Mouse (Mus musculus) layer of hippocampus, postnatal 10 days (tissue): ENCODE results near the gene Hrh1. TPM values are rescaled to one million over a fixed set of nuclear protein-coding genes. Genes with fewer than 3 reads are reported as not detected.
"Not testable (repeated sequence)": the region's sequence is repeated elsewhere in the genome, so short reads cannot be mapped to it uniquely, and the experiment has no call there.

Experiments used
- DNase-seq, 2 experiments: peaks; one replicate each; pipeline ENCODE4 v3.0.0; 2021; ENCODE audit warnings: low spot score in 2 of 2
- total RNA-seq, 2 experiments: library from RNA; stranded (reverse); gene quantifications; 2 replicates each; pipeline ENCODE4 v1.2.3; 2021

The Hrh1 gene
- total RNA-seq, 2 experiments from 2014 or later: 3.7 to 5.9 TPM

DNA sequence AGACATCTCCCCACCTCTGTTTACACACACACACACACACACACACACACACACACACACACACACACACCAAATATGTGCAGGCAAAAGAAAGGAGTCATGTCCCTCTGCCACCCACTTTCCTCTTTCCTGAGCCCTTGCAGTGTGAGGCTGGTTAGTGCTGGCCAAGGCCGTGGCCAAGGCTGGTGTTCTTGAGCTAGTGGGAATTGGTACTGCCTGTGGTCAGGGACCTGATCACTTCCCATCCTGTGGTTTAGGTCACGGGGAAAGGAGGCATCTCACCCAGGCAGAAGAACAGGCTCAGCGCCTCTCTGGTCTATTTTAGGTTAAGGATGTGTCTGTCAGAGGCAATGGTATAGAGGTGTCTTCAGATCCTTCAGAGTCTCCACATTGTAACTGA lies 59.6 kb downstream of the Hrh1 start:
- no peak for DNase-seq

DNA sequence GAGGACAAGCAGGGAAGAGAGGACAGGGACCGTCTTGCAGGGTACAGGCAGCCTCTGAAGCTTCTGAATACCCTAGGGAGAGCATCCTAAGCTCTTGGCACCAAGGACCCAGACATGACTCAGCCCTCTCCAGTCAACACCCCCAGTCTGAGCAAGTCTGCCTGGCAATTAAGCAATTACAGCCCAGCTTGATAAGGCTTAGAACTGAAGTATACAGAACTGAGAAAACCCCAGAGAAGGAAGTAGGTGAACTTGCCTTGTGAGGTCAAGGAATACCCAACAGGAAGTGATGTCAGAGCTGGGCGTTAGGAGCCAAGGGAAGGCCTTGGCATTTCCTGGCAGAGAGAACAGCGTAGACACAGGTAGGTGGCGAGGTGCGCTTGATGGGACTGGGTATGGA lies 60.5 kb downstream of the Hrh1 start:
- DNase-seq: no peak

DNA sequence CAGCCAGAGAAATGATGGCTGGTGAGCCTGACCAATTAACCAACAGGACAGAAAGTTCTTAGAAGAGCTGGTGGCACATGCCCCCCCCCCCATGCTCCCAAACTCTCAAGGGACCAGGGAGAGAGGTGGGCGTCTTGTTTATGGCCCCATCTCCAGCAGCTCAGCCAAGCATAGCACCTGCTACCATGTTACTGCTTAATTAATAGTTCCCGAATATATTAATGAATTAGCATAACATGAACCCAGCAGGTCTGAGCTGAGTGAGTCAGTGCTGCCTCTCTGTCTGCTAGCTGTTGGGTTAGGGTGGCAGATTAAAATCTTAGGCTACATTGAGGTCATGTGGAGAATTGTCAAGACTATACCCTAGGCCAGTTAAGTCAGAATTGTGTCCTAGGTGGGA lies 62.2 kb downstream of the Hrh1 start:
- DNase-seq: no peak

DNA sequence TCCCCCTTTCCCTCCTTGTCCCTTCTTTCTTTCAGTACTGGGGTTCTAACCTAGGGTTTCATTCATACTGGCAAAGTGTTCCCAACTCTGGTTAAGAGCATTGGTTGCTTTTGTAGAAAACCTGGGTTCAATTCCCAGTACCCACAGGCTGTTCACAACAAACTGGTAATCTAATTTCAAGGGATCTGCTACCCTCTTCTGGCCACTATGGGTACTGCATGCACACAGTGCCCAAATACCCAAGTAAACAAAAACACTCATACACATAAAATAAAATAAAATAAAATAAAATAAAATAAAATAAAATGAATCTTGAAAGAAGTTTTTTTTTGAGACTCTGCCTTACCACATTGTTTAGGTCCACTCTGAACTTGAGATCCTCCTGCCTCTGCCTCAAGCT lies 63.8 kb downstream of the Hrh1 start:
- no peak for DNase-seq

DNA sequence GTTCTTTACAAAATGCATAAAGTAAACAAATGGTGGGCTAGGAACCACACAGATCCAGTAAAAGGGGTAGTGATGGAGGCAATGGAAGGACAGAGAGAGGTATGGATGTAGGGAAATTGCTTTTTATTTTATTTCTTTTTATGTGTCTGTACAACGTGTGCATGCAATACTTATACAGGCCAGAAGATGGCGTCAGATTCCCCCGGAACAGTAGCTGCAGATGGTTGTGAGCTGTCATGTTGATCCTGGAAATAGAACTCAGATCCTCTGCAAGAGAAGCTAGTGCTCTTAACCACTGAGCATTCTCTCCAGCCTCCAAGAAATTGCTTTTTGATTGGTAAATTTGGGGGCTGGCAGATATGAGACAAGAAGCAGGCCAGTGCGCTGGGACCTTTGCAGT lies 65.0 kb downstream of the Hrh1 start:
- DNase-seq: peak; percentile 44 to 54

DNA sequence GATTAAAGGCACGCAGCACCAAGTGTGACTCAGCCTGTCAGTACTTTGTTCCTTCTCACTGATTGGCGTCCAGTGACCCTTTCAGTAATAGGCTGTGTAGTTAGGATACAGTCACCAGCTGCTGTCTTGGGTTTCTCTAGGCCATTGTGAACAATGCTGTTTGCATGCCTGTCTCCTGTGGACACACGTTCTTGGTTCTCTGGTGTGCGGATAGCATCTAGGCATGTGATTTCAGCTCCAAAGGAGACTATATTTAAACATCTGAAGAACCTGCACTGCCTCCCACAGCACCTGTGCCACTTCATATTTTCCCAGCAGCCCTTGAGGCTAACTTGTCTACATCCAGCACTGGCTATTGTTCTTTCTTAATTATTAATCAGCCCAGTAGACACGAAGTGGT lies 75.8 kb downstream of the Hrh1 start:
- no peak for DNase-seq

DNA sequence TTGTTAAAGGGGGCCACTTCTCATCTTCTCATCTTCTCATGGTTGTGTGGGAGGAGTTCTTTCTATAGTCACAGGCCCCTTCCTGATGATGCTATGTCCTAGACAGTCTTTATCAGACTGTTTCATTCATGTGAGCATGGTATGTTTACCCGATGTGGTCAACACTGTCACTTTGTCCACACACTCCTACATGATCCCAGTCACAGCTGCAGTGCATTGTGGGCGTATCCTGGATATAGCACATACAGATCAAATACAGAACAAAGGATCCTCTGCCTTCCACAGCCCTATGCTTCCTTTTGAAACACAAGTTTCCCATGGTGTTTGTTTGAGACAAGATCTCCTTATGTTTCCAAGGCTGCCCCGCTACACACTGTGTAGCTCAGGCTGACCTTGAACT lies 76.3 kb downstream of the Hrh1 start:
- no peak for DNase-seq

DNA sequence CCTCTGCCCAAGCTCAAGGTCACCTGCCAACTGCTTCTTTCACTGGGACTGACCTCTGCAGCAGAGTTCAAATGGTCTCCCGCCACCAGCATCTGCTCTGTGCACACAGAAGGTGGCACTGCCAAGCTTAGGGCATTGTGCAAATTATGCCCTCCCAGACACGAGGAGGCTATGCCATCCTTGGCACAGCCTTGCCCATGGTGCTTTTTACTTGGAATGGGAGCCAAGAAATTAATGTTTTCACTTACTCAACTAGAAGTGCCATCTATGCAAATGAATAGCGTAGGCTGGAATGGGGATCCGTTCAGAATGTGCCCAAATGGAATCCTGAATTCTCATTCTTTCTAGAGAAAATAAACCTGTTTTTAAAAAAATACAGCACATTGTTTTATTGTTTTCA lies 77.2 kb downstream of the Hrh1 start:
- no peak for DNase-seq

DNA sequence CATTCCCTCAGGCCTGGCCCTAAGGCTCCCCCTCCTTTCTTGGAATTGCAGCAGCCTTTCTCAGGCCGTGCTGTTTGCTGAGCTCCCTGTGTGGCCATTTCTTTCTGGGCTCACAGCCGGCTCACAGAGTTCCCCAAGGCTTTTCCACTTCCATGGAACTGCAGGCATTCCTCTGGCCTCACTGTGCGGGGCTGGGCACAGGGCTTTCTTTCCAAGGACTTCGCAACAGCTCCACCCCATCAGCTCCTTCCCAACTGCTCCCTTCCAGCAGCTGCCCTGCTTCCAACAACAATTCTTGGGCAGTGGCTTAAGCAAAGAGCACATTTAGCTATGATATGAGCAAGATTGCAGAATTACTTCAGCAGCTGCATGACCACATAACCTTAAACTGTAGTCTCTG lies 81.0 kb downstream of the Hrh1 start:
- DNase-seq: peak in 1 of 2 experiments; percentile 29

DNA sequence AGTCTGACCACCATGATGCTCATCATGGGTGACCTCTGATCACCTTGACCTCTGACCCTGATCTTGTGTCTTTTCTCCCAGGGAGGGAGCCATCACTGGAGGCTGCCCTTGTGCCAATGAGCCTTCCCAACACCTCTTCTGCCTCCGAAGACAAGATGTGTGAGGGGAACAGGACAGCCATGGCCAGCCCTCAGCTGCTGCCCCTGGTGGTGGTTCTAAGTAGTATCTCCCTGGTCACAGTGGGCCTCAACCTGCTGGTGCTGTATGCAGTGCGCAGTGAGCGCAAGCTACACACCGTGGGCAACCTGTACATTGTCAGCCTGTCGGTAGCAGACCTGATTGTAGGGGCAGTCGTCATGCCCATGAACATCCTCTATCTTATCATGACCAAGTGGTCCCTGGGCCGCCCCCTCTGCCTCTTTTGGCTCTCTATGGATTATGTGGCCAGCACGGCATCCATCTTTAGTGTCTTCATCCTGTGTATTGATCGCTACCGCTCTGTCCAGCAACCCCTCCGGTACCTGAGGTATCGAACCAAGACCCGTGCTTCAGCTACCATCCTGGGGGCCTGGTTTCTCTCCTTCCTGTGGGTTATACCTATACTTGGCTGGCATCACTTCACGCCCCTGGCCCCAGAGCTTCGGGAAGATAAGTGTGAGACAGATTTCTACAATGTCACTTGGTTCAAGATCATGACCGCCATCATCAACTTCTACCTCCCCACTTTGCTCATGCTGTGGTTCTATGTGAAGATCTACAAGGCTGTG lies 82.1 kb downstream of the Hrh1 start:
- DNase-seq: no peak

DNA sequence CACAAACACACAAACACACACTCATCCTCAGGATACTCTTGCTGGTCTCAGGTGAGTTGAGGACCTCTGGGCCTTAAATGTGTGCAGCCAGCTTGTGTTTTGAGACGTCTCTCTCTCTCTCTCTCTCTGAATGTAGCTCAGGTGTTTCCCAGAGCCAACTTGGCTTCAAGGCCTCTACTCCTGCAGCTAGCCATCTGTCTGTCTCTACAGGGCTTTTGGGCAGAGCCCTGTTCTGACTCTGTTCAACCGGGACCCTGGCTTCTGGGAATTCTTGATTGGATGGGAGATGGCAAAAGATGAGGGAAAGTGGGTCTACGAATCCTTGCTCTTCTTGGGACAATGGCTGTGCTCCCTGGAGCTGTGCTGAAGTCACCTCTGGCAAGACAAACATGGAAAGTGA lies 91.6 kb downstream of the Hrh1 start:
- DNase-seq: no peak

DNA sequence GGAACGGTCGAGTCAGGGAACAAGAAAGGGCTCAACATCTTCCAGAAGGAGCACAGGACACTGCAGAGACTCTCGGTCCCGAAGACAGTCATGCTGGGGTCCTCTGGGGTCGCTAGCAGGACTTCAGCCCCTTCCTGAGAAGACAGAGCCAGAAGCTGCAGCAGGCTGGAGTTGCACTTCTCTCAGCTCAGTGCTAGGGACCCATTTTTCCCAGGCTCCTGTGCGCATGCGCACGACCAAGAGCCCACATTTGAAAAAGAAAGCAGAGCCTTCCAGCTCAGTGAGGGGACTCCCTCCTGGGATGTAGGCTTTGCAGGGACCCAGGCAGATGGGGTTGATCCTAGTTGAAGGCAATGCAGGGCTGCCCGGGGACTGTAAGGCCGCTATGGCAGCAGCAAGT lies 94.9 kb downstream of the Hrh1 start:
- not testable (repeated sequence) for DNase-seq

DNA sequence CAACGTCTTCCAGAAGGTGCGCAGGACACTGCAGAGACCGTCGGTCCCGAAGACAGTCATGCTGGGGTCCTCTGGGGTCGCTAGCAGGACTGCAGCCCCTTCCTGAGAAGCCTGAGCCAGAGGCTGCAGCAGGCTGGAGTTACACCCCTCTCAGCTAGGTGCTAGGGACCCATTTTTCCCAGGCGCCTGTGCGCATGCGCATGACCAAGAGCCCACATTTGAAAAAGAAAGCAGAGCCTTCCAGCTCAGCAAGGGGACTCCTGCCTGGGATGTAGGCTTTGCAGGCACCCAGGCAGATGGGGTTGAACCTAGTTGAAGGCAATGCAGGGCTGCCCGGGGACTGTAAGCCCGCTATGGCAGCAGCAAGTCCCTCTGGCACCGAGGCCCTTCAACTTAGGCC lies 97.3 kb downstream of the Hrh1 start:
- peak; percentile 40 to 54 for DNase-seq

DNA sequence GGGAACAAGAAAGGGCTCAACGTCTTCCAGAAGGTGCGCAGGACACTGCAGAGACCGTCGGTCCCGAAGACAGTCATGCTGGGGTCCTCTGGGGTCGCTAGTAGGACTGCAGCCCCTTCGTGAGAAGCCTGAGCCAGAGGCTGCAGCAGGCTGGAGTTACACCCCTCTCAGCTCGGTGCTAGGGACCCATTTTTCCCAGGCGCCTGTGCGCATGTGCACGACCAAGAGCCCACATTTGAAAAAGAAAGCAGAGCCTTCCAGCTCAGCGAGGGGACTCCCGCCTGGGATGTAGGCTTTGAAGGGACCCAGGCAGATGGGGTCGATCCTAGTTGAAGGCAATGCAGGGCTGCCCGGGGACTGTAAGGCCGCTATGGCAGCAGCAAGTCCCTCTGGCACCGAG lies 116.3 kb downstream of the Hrh1 start:
- DNase-seq: peak in 1 of 2 experiments; percentile 33

DNA sequence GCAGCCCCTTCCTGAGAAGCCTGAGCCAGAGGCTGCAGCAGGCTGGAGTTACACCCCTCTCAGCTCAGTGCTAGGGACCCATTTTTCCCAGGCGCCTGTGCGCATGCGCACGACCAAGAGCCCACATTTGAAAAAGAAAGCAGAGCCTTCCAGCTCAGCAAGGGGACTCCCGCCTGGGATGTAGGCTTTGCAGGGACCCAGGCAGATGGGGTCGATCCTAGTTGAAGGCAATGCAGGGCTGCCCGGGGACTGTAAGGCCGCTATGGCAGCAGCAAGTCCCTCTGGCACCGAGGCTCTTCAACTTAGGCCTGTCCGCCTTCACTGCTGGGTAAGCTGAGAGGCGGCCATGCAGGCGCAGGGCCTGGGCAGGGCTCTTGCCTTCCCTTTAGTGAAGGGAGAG lies 131.0 kb downstream of the Hrh1 start:
- not testable (repeated sequence) for DNase-seq

Other genes with a start within 250 kb of the Hrh1 start
- gene Slc6a1, start 115.3 kb upstream of the Hrh1 start, total RNA-seq: 100 to 1,000 TPM; 307 to 331 TPM
- gene Atg7, start 245.2 kb downstream of the Hrh1 start, total RNA-seq: 10 to 100 TPM; 23.7 to 28.4 TPM